Mouse (Mus musculus): ENCODE results near the gene Ddx19a.
"Not testable (repeated sequence)": the region's sequence is repeated elsewhere in the genome, so short reads cannot be mapped to it uniquely, and the experiment has no call there.

Ddx19a gene

GRCm38 (mm10) chr8:110997547-110998531, at the start of gene Ddx19a:
TSS of gene Ddx19a (minus strand) at chr8:110997800.
- peak; percentile 74 to 82 for DNase-seq

- DNase-seq: no peak
These were observed 46.6 kb upstream of the Ddx19a start for GRCm38 (mm10) chr8:111044003-111044734.

GRCm38 (mm10) chr8:111042546-111042945, 44.9 kb upstream of the Ddx19a start:
- DNase-seq: no peak

GRCm38 (mm10) chr8:111036591-111036990, 39.0 kb upstream of the Ddx19a start:
- no peak for DNase-seq

GRCm38 (mm10) chr8:111034276-111034675, 36.7 kb upstream of the Ddx19a start:
- no peak for DNase-seq

GRCm38 (mm10) chr8:111033482-111034215, 36.0 kb upstream of the Ddx19a start:
- DNase-seq: peak; percentile 85

GRCm38 (mm10) chr8:111032916-111033315, 35.3 kb upstream of the Ddx19a start, which contains the start of gene Aars:
TSS of gene Aars (plus strand) at chr8:111033144.
- DNase-seq: no peak

- DNase-seq: no peak
These were observed 34.0 kb upstream of the Ddx19a start, which contains the start of gene Ddx19b for GRCm38 (mm10) chr8:111031572-111031971. TSS of gene Ddx19b (minus strand) at chr8:111031751.

GRCm38 (mm10) chr8:111030045-111030444, 32.4 kb upstream of the Ddx19a start:
- no peak for DNase-seq

GRCm38 (mm10) chr8:111029589-111029988, 32.0 kb upstream of the Ddx19a start:
- DNase-seq: no peak

GRCm38 (mm10) chr8:111027391-111027937, 29.9 kb upstream of the Ddx19a start:
- DNase-seq: peak; percentile 79 to 82

- not testable (repeated sequence) for DNase-seq
These were observed 29.0 kb upstream of the Ddx19a start for GRCm38 (mm10) chr8:111026609-111027008.

- not testable (repeated sequence) for DNase-seq
These were observed 12.8 kb upstream of the Ddx19a start for GRCm38 (mm10) chr8:111010230-111010991.

GRCm38 (mm10) chr8:110996641-110997430, 764 bp downstream of the Ddx19a start:
- DNase-seq: no peak

- DNase-seq: no peak
These were observed 7.6 kb downstream of the Ddx19a start for GRCm38 (mm10) chr8:110990017-110990416.

GRCm38 (mm10) chr8:110987805-110988744, 9.5 kb downstream of the Ddx19a start:
- peak in 1 of 2 experiments; percentile 14 for DNase-seq

- no peak for DNase-seq
These were observed 16.3 kb downstream of the Ddx19a start for GRCm38 (mm10) chr8:110981304-110981703.

GRCm38 (mm10) chr8:110977987-110978386, 19.6 kb downstream of the Ddx19a start:
- DNase-seq: not testable (repeated sequence)

- DNase-seq: not testable (repeated sequence)
These were observed 21.1 kb downstream of the Ddx19a start for GRCm38 (mm10) chr8:110976532-110976931.

Measured in spleen, adult 18-20 months (tissue).